In genomic region chr4:135291841-135292240, GRCm38 (mm10) we compare ENCODE assay signal across 12 mouse cellular contexts. TPM values are rescaled to one million over a fixed set of nuclear protein-coding genes. Genes with fewer than 3 reads are reported as not detected.
A peak's percentile ranks its signal among the peaks of the same experiment; 100 is the strongest.
DNase-seq lines count a peak whose midpoint lies in the region; ATAC-seq and TF ChIP-seq lines count a peak whose summit lies in the region.
"Had no signal": no experiment of that assay in that cellular context is flagged by ENCODE, and none has a peak within 500 bp of the region (broad histone marks: within the 10 kb centered on the region; RNA-seq: fewer than 3 reads in every experiment).

No protein-coding gene starts in this region.

- TF ChIP-seq CTCF in lung, adult 2 months (IDR thresholded peaks at IDR 0.05; ENCODE audit: insufficient read depth, low read length): 0 out of 2 replicates have a peak, but pooled peaks have one; percentile 2

- H3K4me1 ChIP-seq in heart, embryonic 13.5 days: peaks cover 34% of the 10 kb centered on the region
- peaks cover 23% of the 10 kb centered on the region for H3K4me1 ChIP-seq in lung, adult 2 months (ENCODE audit: control insufficient read depth, insufficient read depth, low read length)
- H3K4me1 ChIP-seq in liver, embryonic 15.5 days (replicated peaks): peaks cover 54% of the 10 kb centered on the region

- no peak overlapping the region for H3K4me3 ChIP-seq in heart, embryonic 13.5 days
- no peak overlapping the region for H3K4me3 ChIP-seq in lung, adult 2 months (replicated peaks; ENCODE audit: extremely low read depth, low read depth, low read length)
- H3K4me3 ChIP-seq in liver, embryonic 15.5 days (replicated peaks): no peak overlapping the region
- H3K4me3 ChIP-seq: limb, embryonic 15.5 days had no signal

- H3K9me3 ChIP-seq in heart, embryonic 13.5 days: no peaks in the 10 kb centered on the region
- H3K9me3 ChIP-seq in liver, embryonic 15.5 days (replicated peaks): no peaks in the 10 kb centered on the region
- H3K9me3 ChIP-seq: limb, embryonic 15.5 days had no signal

- TF ChIP-seq POLR2A in lung, adult 2 months (IDR thresholded peaks at IDR 0.05; ENCODE audit: borderline replicate concordance, extremely low read depth, low read depth, low read length): no peak

- ATAC-seq in heart, embryonic 13.5 days (ENCODE audit: extremely low read depth, insufficient number of reproducible peaks, low FRiP score, low TSS enrichment): no peak
- ATAC-seq in liver, embryonic 15.5 days (ENCODE audit: insufficient read depth): no peak

- intact Hi-C loops in heart, postnatal 10 days (cut with DNase I): no loop called here

- peak overlapping the region; percentile 59; the same call in 1 of the 2 replicates for H3K9ac ChIP-seq in heart, embryonic 13.5 days
- no peak overlapping the region for H3K9ac ChIP-seq in liver, embryonic 15.5 days
- H3K9ac ChIP-seq: limb, embryonic 15.5 days had no signal

- H3K27ac ChIP-seq in heart, embryonic 13.5 days (replicated peaks): peak overlapping the region; percentile 50
- H3K27ac ChIP-seq in liver, embryonic 15.5 days (replicated peaks): peak overlapping the region; percentile 76; the same call in 1 of the 2 replicates
- H3K27ac ChIP-seq: hindbrain, postnatal 0 days; limb, embryonic 15.5 days had no signal

- WGBS in heart, embryonic 13.5 days: 30% methylated on average over 6 of the region's 6 CpGs
- 41% methylated on average over 6 of the region's 6 CpGs for WGBS in lung, adult 2 months
- WGBS in liver, embryonic 15.5 days (ENCODE audit: insufficient replicate concordance): 50% methylated on average over 6 of the region's 6 CpGs

- no peaks in the 10 kb centered on the region for H3K36me3 ChIP-seq in heart, embryonic 13.5 days
- no peaks in the 10 kb centered on the region for H3K36me3 ChIP-seq in liver, embryonic 15.5 days (replicated peaks)
- H3K36me3 ChIP-seq: limb, embryonic 15.5 days had no signal

- no peaks in the 10 kb centered on the region for H3K27me3 ChIP-seq in heart, embryonic 13.5 days (replicated peaks)
- no peaks in the 10 kb centered on the region for H3K27me3 ChIP-seq in liver, embryonic 15.5 days
- H3K27me3 ChIP-seq: limb, embryonic 15.5 days; Patski had no signal

- H3K4me2 ChIP-seq in heart, embryonic 13.5 days: peak overlapping the region; percentile 51; the same call in 1 of the 2 replicates
- H3K4me2 ChIP-seq in liver, embryonic 15.5 days: peak overlapping the region; percentile 67; the same call in 1 of the 2 replicates

- no peak for DNase-seq in heart, postnatal 10 days
- DNase-seq in lung, adult 2 months: no peak
- DNase-seq in lung, postnatal 14 days: no peak
- DNase-seq in spleen, postnatal 4 days (ENCODE audit: low spot score in 2 of 2): no peak
- DNase-seq in layer of hippocampus, adult 18-20 months (ENCODE audit: low spot score in 2 of 2): no peak
- DNase-seq: adrenal gland, adult 8-10 months; layer of hippocampus, adult 9-11 months had no signal

RNA-seq across cellular contexts. Expression of gene Clic4, which starts 19.2 kb away (rescaled TPM):
- 202 and 213 TPM in 2 replicates for polyA plus RNA-seq in heart, embryonic 13.5 days (2015; fragmentation: Nextera tagmentation; extraction: Ambion mirVana)
- 100 to 1,000 TPM; 309 to 310 TPM for total RNA-seq in heart, postnatal 10 days (2021)
- polyA plus RNA-seq in lung, adult 2 months (2012; rRNA removed): 190 and 227 TPM in 2 replicates
- 110 and 120 TPM in 2 replicates for polyA plus RNA-seq in liver, embryonic 15.5 days (2015; fragmentation: Nextera tagmentation; extraction: Ambion mirVana)
- 10 to 100 TPM; 40.1 to 40.2 TPM for total RNA-seq in layer of hippocampus, adult 18-20 months (2021)
